Mouse (Mus musculus) erythroblast, embryonic 14.5 days (primary cell): ENCODE data around the gene Tmem274.

Experiments used
- GATA1 ChIP-seq: IDR thresholded peaks from 2 replicates; pipeline ENCODE4 v1.6.1; 2012; ENCODE audit warnings: low read length, inconsistent platforms, mixed read lengths
- TAL1 ChIP-seq: IDR thresholded peaks from 3 replicates; pipeline ENCODE4 v1.6.1; 2012; ENCODE audit warnings: low read length, inconsistent platforms, mixed read lengths

DNA sequence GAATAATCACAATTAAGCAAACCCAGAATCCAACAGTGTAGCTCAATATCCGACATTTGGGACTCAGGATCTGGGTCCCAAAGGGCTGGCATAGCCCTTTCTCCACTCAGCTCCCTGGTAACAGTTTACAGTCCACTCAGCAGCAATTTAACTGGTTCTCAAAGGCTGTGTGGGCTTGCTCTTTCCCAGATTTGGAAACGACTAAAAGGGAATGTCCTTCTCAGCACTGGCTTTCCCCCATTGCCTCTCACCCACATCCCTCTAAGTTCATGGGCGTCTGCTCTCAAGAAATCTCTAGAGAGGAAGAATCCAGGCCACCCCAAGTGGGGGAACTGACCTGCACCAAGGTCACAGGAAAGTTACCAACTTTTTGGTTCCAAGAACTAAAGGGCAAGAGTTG lies 7.4 kb downstream of the Tmem274 start:
- TF ChIP-seq TAL1 (no peak), GATA1 (no peak)
